Mouse (Mus musculus): ENCODE data around the gene Taf5.

Taf5 gene

DNA sequence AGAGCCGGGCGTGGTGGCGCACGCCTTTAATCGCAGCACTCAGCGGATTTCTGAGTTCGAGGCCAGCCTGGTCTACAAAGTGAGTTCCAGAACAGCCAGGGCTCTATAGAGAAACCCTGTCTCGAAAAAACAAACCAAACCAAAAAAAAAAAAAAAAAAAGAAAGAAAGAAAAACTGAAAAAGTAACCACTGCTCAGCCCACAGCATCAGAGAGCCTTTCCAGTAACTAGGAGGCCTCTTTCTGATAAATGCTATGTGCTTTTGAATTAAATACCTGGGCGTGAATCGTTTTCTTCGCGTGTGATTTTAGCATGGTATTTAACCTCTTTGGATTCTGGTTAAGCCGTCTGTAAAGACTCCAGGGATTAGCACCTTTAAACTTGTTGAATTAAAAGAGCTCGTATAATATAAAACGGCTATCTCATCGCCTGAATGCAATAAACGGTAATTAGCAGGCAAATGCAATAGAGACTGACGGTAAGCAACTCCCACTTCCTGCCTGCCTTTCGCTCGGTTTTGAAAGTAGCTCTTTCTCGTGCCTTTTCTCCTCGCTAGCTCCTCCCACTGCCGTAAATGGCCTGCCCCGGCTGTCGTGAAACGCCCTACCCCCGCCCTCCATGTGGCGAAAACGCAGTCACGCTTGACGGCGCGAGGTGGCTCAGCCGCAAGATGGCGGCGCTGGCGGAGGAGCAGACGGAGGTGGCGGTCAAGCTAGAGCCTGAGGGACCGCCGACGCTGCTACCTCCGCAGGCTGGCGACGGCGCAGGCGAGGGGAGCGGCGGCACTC lies at the start of gene Taf5:
Taf5 (plus strand) TSS at position 651 of the 787 bp plus-strand sequence.
- peak; percentile 98 for DNase-seq (ENCODE audit: extremely low read depth, low read depth)

DNA sequence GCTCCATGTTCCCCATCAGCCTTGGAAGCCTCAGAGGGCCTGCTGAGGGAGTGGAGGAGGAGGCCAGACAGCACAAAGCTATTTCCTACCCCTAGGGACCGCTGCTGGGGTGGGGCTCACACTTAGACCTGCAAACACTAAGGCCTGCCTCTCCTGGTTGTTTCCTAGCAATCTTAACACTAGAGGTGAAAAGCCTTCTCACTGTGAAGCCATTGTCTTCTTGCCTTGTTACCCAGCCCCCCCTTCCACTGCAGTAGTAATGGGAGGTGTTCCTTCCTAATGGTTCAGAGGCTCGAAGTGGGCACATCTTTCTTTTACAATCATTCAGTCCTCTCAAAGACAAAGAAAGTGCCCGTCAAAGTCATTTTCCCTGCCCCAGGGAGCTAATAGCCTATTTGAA lies 49.7 kb upstream of the Taf5 start:
- no peak for DNase-seq (ENCODE audit: extremely low read depth, low read depth)

DNA sequence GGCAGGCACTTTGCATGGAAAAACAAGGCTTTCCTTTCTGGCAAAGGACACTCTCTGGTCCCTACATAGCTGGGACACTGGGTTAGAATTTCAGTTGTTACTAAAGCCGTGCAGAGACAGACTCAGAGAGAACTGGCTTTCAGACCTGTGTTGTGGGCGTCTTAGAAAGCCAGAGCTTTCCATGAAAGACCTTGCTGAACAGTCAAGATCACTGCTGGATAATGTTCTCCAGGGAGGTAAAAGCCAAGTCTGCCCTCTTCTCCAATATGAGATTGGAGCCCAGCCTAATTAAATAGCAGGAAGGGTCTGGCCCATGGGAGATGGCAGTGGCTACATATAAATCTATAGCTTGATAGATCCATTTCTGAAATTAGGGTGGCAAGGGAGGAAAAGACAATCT lies 49.2 kb upstream of the Taf5 start:
- no peak for DNase-seq (ENCODE audit: extremely low read depth, low read depth)

DNA sequence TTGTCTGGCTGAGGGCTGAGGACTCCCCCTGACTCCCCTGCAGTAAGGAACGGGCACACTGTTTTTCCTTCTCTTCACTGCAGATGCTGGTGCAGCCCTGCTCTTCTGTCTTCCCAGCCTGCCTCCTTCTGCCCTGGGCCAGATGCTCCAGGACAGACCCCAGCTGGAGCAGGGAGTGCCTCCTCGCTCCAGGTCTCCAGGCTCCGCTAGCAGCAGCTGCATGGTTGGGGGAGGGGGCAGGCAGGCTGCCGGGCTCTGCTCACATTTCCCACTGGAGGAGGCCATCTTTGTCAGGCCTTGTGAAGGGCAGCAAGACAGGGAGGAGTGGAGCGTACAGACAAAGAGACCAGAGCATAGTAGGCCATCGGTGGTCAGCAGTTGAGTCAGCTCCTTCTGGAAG lies 48.2 kb upstream of the Taf5 start:
- DNase-seq (ENCODE audit: extremely low read depth, low read depth): no peak

DNA sequence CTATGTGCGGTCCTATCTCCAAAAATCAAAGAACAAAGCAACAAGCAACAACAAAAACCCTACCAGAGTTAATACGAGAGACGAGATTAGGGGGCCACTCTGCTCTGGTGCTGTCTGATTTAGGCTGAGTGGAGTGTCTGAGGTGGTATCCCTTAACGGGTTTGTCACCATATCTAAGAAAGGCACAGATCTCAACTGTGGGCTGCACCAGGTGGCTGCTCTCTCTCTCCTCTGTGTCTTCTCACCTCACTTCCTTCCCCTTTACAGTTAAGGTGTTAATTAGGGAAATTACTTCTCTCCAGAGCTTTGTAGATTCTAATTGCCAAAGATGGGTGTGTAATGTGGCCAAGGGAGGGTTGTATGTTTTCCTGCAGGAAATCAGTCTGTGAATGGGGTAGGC lies 44.8 kb upstream of the Taf5 start:
- peak; percentile 30 for DNase-seq (ENCODE audit: extremely low read depth, low read depth)

DNA sequence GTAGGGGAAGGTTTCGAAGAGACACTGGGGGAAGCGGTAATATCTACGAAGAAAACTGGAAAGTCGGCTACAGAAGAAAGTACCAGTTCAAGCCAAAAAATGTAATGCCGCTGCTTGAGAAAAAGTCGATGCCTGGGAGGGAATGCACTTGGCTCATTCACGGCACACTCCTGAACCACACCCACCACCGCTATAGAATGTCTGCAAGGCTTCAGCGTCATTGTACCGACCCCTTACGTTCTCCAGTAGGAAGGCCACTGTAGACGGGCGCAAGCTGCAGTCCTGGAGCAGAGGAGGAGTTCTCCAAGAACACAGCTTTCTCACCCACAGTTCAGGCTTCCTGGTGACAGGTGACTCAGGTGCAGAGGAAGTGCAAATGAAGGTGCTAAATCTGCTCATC lies 44.0 kb upstream of the Taf5 start:
- no peak for DNase-seq (ENCODE audit: extremely low read depth, low read depth)

GRCm38 (mm10) chr19:47024954-47025353 lies 42.6 kb upstream of the Taf5 start:
- no peak for DNase-seq (ENCODE audit: extremely low read depth, low read depth)

DNA sequence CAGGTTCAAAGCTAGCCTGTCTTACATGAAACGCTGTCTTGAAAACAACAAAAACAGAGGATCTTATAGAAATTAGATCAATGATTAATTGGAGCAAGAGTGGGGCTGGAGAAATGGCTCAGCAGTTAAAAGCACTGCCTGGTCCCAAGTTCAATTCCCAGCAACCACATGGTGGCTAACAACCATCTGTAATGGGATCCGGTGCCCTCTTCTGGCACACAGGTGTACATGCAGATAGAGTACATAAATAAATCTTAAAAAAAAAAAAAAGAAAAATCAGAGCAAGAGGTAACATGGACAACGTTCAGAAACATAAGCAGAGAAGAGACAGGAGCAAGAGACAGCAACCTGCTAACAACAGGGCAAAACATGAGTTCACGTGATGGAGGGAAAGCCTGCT lies 41.0 kb upstream of the Taf5 start:
- no peak for DNase-seq (ENCODE audit: extremely low read depth, low read depth)

- DNase-seq (ENCODE audit: extremely low read depth, low read depth): no peak
Observed at GRCm38 (mm10) chr19:47029796-47030195, 37.8 kb upstream of the Taf5 start.

DNA sequence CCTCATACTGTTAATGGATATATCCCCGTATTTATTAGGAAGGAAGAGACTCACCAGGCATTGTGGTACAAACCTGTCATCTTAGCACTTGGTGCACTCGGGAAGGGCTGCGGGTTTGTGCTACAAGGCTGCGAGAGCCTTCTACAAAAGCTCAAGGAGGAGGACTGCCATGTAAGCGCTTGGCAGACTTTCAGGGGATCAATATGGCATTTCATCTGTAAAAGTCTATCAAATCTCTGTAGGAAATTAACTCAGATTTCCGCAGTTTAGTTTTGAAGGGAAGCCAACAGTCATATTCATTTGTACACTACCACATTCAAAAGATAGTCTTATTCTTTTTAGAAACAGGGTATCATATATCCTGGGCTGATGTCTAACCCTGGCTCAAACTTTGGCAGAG lies 35.8 kb upstream of the Taf5 start:
- no peak for DNase-seq (ENCODE audit: extremely low read depth, low read depth)

DNA sequence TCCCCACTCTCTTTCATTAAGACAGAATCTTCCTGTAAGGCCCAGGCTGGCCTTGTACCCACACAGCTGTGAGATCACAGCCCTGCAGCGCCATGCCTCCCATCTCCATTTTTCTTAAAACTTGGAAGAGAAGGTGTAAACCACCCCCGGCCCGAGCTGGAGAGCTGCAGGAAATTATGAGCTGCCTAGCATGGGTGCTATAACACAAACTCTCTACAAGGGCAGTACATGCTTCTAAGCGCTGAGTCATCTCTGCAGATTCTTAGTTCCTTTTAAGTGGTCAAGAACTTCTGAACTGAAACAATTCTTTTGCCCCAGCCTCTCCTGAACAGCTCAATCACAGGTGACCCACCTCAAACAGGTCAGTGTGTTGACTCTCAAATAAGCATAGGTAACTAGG lies 32.6 kb upstream of the Taf5 start:
- DNase-seq (ENCODE audit: extremely low read depth, low read depth): no peak

- no peak for DNase-seq (ENCODE audit: extremely low read depth, low read depth)
Observed at GRCm38 (mm10) chr19:47036596-47036995, 30.9 kb upstream of the Taf5 start.

DNA sequence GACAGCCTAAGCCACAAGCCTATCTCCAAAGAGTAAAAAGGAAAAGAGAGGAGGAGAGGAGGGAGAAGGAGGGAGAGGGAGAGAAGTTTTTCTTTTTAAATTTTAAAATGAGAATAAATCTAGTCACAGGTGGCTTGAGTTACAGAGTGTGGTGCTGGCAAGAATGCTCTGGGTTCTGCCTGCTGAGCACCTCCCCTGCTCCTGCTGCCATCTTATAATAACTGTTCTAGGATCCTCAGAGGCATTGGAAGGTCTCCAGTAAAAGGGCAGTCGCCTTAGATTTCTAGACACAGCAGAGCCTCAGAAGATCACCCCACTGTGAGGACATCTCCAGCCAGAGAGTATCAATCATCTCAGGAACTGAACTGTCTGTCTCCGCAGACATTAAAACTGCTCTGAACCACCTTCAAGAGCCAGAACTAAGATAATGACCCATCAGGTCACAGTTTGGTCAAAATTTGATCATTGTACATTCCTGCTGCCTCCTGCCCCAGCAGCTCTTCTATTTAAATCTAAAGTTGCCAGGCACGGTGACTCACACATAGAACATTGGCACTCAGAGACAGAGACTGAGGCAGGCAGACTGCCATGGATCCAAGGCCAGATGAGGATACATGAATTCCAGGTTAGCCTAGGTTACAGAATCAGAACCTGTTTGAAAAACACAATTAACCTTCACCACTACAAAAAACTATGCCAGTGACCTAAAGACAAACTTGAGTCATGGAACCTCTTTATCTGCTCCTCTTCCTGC lies 26.6 kb upstream of the Taf5 start:
- DNase-seq (ENCODE audit: extremely low read depth, low read depth): no peak

DNA sequence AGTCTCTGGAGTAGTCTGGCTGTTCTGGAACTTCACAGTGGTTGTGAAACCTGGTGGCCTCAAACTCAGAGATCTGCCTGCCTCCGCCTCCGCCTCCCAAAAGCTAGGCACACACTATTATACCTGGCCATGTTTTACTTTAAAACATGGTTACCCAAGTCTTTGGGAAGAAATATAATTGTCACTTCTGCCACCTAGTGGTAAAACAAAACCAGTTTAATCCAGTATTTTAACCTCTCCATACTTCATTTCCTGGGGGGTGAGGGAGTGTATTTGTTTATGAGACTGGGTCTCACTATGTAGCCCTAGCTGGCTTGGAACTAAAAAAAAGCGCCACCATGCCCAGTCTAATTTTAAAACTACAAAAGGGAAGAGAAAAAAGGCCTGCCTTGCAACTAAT lies 23.9 kb upstream of the Taf5 start:
- DNase-seq (ENCODE audit: extremely low read depth, low read depth): peak; percentile 27

GRCm38 (mm10) chr19:47046343-47046742 lies 21.2 kb upstream of the Taf5 start:
- DNase-seq (ENCODE audit: extremely low read depth, low read depth): no peak

- no peak for DNase-seq (ENCODE audit: extremely low read depth, low read depth)
Observed at GRCm38 (mm10) chr19:47047236-47047833, 20.2 kb upstream of the Taf5 start.

DNA sequence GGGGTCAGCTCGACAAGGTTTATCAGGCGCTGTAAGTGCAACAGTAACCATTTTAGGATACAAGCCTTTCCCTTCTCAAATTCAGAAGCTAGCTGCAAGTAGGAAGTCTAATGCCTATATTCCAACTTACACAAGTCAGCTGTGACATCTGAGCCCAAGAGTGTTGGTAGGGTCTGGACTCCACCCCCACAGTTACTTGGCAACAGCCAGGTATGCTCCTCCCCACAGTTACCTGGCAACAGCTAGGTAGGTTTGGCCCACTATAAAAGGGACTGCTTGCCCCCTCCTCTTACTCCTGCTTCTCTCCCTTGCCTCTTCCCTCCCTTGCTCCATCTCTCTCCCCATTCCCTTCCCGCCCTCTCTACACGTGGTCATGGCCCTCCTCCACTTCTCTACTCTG lies 18.5 kb upstream of the Taf5 start:
- DNase-seq (ENCODE audit: extremely low read depth, low read depth): no peak

- DNase-seq (ENCODE audit: extremely low read depth, low read depth): no peak
Observed at GRCm38 (mm10) chr19:47049840-47050239, 17.7 kb upstream of the Taf5 start.

- DNase-seq (ENCODE audit: extremely low read depth, low read depth): peak; percentile 67
Observed at GRCm38 (mm10) chr19:47050271-47051032, 17.1 kb upstream of the Taf5 start, which contains the start of gene Pcgf6. Pcgf6 (minus strand) TSS chr19:47050906.

GRCm38 (mm10) chr19:47052927-47053326 lies 14.6 kb upstream of the Taf5 start:
- no peak for DNase-seq (ENCODE audit: extremely low read depth, low read depth)

- no peak for DNase-seq (ENCODE audit: extremely low read depth, low read depth)
Observed at GRCm38 (mm10) chr19:47053471-47053870, 14.1 kb upstream of the Taf5 start.

GRCm38 (mm10) chr19:47057684-47058083 lies 9.9 kb upstream of the Taf5 start:
- no peak for DNase-seq (ENCODE audit: extremely low read depth, low read depth)

Measured in MEL-GATA-1-ER (cell line).